Mouse (Mus musculus): Measurements from ENCODE around the gene Vmn2r15.
A peak's percentile ranks its signal among the peaks of the same experiment; 100 is the strongest.

Vmn2r15 gene

DNA sequence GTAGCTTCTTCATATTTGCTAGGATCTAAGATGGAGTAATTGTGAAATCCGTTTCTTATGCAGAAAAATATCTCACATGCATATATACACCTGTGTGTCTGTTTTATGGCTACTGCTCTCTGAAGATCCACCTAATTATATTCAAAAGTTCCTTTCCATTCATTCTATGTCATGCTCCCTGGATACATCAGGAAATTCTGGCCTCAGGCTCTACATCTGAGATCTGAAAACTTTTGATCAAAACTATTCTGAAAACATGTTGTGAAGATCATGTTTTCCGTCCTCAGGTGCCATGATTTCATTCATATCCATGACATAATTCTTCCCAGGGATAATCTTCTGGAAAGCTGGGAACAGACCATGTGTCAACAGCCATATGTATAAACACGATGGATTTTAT is at the start of gene Vmn2r15:
TSS of gene Vmn2r15 (minus strand) at position 101 of the 400 bp plus-strand sequence.
- no peak for DNase-seq (ENCODE audit: inconsistent age in 2 of 2, low spot score in 1 of 2)

DNA sequence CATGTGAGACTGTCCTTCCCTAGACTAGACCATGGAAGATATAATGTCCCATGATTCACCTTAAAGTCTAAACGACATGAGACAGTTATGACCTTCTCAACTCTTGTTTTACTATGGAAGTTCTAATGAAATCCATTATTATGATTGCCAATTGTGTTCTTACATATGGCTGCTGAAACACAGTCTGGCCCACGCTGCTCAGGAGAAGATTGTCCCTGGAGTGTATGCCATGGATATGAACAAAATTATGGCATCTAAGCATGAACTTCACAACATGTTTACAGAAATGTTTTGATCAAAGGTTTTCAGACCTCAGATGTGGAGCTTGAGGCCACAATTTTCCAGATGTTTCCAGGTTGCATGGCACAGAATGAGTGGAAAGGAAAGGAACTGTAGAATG is 32.4 kb upstream of the Vmn2r15 start, which contains the start of gene Vmn2r16:
TSS of gene Vmn2r16 (plus strand) at position 301 of the 400 bp plus-strand sequence.
- DNase-seq (ENCODE audit: inconsistent age in 2 of 2, low spot score in 1 of 2): no peak

DNA sequence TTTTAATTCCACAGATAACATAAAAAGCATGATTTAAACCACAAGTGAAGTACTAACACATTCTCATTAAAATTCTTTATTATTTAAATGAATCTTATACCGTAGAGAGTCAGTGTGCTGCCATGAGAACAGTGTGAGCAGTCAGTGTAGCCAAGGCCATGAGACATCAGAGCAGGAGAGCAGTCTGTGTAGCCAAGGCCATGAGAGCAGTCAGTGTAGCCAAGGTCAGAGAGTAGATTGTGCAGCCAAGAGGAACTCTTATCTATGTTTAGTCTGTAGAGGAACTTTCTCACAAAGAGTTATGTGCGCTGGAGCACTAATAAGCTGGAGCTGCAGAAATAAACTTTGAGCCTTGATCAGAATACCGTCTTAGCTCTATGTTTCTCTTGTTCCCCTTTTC is 2.8 kb downstream of the Vmn2r15 start:
- DNase-seq (ENCODE audit: inconsistent age in 2 of 2, low spot score in 1 of 2): peak; percentile 82 to 89
